Mouse (Mus musculus): ENCODE data around the gene Tbx10.
"Not testable (repeated sequence)": the region's sequence is repeated elsewhere in the genome, so short reads cannot be mapped to it uniquely, and the experiment has no call there.

DNA sequence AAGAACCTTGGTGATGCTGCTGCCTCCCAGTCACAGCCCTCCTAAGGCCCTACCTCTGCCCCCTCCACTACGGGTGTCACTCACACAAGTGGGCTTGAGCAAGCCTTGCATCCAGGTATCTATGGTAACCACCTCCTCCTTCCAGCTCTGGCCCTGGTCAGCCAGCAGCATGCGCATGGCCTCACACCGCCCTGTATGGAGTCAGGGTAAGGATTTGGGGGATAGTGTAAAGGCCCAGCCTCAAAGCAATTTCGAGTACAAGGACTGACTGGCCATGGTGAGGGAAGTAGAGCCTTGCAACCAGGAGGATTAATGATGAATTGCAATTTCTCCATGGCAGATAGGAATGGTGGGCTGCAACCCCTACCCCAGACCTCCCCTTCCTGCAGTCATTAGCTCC is 48.9 kb downstream of the Tbx10 start:
- not testable (repeated sequence) for TF ChIP-seq CTCF (conservative IDR thresholded peaks at IDR 0.05; ENCODE audit: low read length); NANOG (IDR thresholded peaks at IDR 0.05; ENCODE audit: borderline replicate concordance, low read length)

Data from E14TG2a.4 (cell line).